Mouse (Mus musculus) cortical plate, adult 2 months (tissue): ENCODE results near the gene Phgr1.

Source experiments
- CTCF ChIP-seq: fragments of 200-500 bp; IDR thresholded peaks from 2 replicates; pipeline ENCODE4 v1.5.1; 2011; ENCODE audit warnings: mild to moderate bottlenecking, control low read depth, low read length; ENCODE audit not compliant: insufficient read depth; ENCODE audit errors: extremely low read depth
- POLR2A ChIP-seq: fragments of 200-500 bp; IDR thresholded peaks from 2 replicates; pipeline ENCODE4 v1.6.1; 2011; ENCODE audit warnings: mild to moderate bottlenecking, low read length, control low read depth; ENCODE audit not compliant: insufficient read depth; ENCODE audit errors: extremely low read depth

GRCm38 (mm10) chr2:118733341-118733740, 39.2 kb upstream of the Phgr1 start:
- TF ChIP-seq CTCF (no peak), POLR2A (no peak)
